Mouse (Mus musculus): ENCODE measurements around the gene Satb2. TPM values are rescaled to one million over a fixed set of nuclear protein-coding genes. Genes with fewer than 3 reads are reported as not detected.
A peak's percentile ranks its signal among the peaks of the same experiment; 100 is the strongest.

Satb2 gene
- polyA plus RNA-seq (2014; fragmentation: Nextera tagmentation; extraction: Ambion mirVana): 1.9 and 2.0 TPM in 2 replicates

GRCm38 (mm10) chr1:56978151-56978700 lies at the start of gene Satb2:
TSS of gene Satb2 (minus strand) at chr1:56978650.
- no peak within 1 kb of the TSS for H3K27ac ChIP-seq (ENCODE audit: low read depth, low read length)
- ATAC-seq (ENCODE audit: low FRiP score): no peak
- no peaks in the 10 kb centered on the region for H3K36me3 ChIP-seq (ENCODE audit: control insufficient read depth, insufficient read depth, low read length)
- peak; percentile 57 for DNase-seq (ENCODE audit: low spot score)
- H3K4me1 ChIP-seq (replicated peaks; ENCODE audit: control insufficient read depth, insufficient read depth, low read length): 0 out of 2 replicates have a peak, but pooled peaks cover 2% of the 10 kb centered on the region
- no peaks in the 10 kb centered on the region for H3K9me3 ChIP-seq (ENCODE audit: control insufficient read depth, low read length)
- H3K9ac ChIP-seq (ENCODE audit: low read depth, low read length): no peak within 1 kb of the TSS
- peak within 1 kb of the TSS; percentile 24 for H3K4me2 ChIP-seq (replicated peaks; ENCODE audit: low read depth, low read length)
- WGBS: under 1% methylated on average over 19 of the region's 19 CpGs
- peaks cover 69% of the 10 kb centered on the region for H3K27me3 ChIP-seq (ENCODE audit: control insufficient read depth, insufficient read depth, low read length)
- peak within 1 kb of the TSS; percentile 20 for H3K4me3 ChIP-seq (ENCODE audit: low read depth, low read length)

- Histone ChIP-seq H3K9ac (ENCODE audit: low read depth, low read length) (no peak overlapping the region), H3K4me2 (replicated peaks; ENCODE audit: low read depth, low read length) (no peak overlapping the region), H3K4me3 (ENCODE audit: low read depth, low read length) (no peak overlapping the region), H3K27me3 (ENCODE audit: control insufficient read depth, insufficient read depth, low read length) (no peaks in the 10 kb centered on the region), H3K4me1 (replicated peaks; ENCODE audit: control insufficient read depth, insufficient read depth, low read length) (no peaks in the 10 kb centered on the region), H3K27ac (ENCODE audit: low read depth, low read length) (no peak overlapping the region), H3K9me3 (ENCODE audit: control insufficient read depth, low read length) (no peaks in the 10 kb centered on the region), H3K36me3 (ENCODE audit: control insufficient read depth, insufficient read depth, low read length) (no peaks in the 10 kb centered on the region)
- DNase-seq (ENCODE audit: low spot score) (no peak), ATAC-seq (ENCODE audit: low FRiP score) (no peak)
Observed at GRCm38 (mm10) chr1:57018941-57019340, 40.5 kb upstream of the Satb2 start.

- H3K4me2 ChIP-seq (replicated peaks; ENCODE audit: low read depth, low read length): no peak overlapping the region
- H3K9ac ChIP-seq (ENCODE audit: low read depth, low read length): no peak overlapping the region
- no peak overlapping the region for H3K4me3 ChIP-seq (ENCODE audit: low read depth, low read length)
- H3K9me3 ChIP-seq (ENCODE audit: control insufficient read depth, low read length): no peaks in the 10 kb centered on the region
- no peaks in the 10 kb centered on the region for H3K27me3 ChIP-seq (ENCODE audit: control insufficient read depth, insufficient read depth, low read length)
- DNase-seq (ENCODE audit: low spot score) (no peak), ATAC-seq (ENCODE audit: low FRiP score) (no peak)
- H3K4me1 ChIP-seq (replicated peaks; ENCODE audit: control insufficient read depth, insufficient read depth, low read length): no peaks in the 10 kb centered on the region
- H3K36me3 ChIP-seq (ENCODE audit: control insufficient read depth, insufficient read depth, low read length): no peaks in the 10 kb centered on the region
- no peak overlapping the region for H3K27ac ChIP-seq (ENCODE audit: low read depth, low read length)
Observed at GRCm38 (mm10) chr1:57013856-57014255, 35.4 kb upstream of the Satb2 start.

GRCm38 (mm10) chr1:57009171-57009570 lies 30.7 kb upstream of the Satb2 start:
- H3K9ac ChIP-seq (ENCODE audit: low read depth, low read length): no peak overlapping the region
- whole genome bisulfite sequencing: 73% methylated on average over 4 of the region's 4 CpGs
- no peak for DNase-seq (ENCODE audit: low spot score)
- no peaks in the 10 kb centered on the region for H3K9me3 ChIP-seq (ENCODE audit: control insufficient read depth, low read length)
- no peaks in the 10 kb centered on the region for H3K36me3 ChIP-seq (ENCODE audit: control insufficient read depth, insufficient read depth, low read length)
- no peak overlapping the region for H3K27ac ChIP-seq (ENCODE audit: low read depth, low read length)
- H3K4me2 ChIP-seq (replicated peaks; ENCODE audit: low read depth, low read length): no peak overlapping the region
- no peak overlapping the region for H3K4me3 ChIP-seq (ENCODE audit: low read depth, low read length)
- H3K27me3 ChIP-seq (ENCODE audit: control insufficient read depth, insufficient read depth, low read length): no peaks in the 10 kb centered on the region
- no peak for ATAC-seq (ENCODE audit: low FRiP score)
- no peaks in the 10 kb centered on the region for H3K4me1 ChIP-seq (replicated peaks; ENCODE audit: control insufficient read depth, insufficient read depth, low read length)

- Histone ChIP-seq H3K4me3 (ENCODE audit: low read depth, low read length) (no peak overlapping the region), H3K27me3 (ENCODE audit: control insufficient read depth, insufficient read depth, low read length) (no peaks in the 10 kb centered on the region), H3K27ac (ENCODE audit: low read depth, low read length) (no peak overlapping the region), H3K4me2 (replicated peaks; ENCODE audit: low read depth, low read length) (no peak overlapping the region), H3K9me3 (ENCODE audit: control insufficient read depth, low read length) (no peaks in the 10 kb centered on the region), H3K4me1 (replicated peaks; ENCODE audit: control insufficient read depth, insufficient read depth, low read length) (no peaks in the 10 kb centered on the region), H3K36me3 (ENCODE audit: control insufficient read depth, insufficient read depth, low read length) (no peaks in the 10 kb centered on the region), H3K9ac (ENCODE audit: low read depth, low read length) (no peak overlapping the region)
- no peak for ATAC-seq (ENCODE audit: low FRiP score)
- DNase-seq (ENCODE audit: low spot score): no peak
- WGBS: 68% methylated on average over 2 of the region's 2 CpGs
Observed at GRCm38 (mm10) chr1:56995041-56995440, 16.6 kb upstream of the Satb2 start.

GRCm38 (mm10) chr1:56992310-56992709 lies 13.9 kb upstream of the Satb2 start:
- ATAC-seq (ENCODE audit: low FRiP score): no peak
- Histone ChIP-seq H3K4me3 (ENCODE audit: low read depth, low read length) (no peak overlapping the region), H3K27ac (ENCODE audit: low read depth, low read length) (no peak overlapping the region), H3K36me3 (ENCODE audit: control insufficient read depth, insufficient read depth, low read length) (no peaks in the 10 kb centered on the region), H3K9ac (ENCODE audit: low read depth, low read length) (no peak overlapping the region), H3K4me2 (replicated peaks; ENCODE audit: low read depth, low read length) (no peak overlapping the region), H3K4me1 (replicated peaks; ENCODE audit: control insufficient read depth, insufficient read depth, low read length) (no peaks in the 10 kb centered on the region), H3K9me3 (ENCODE audit: control insufficient read depth, low read length) (no peaks in the 10 kb centered on the region), H3K27me3 (ENCODE audit: control insufficient read depth, insufficient read depth, low read length) (no peaks in the 10 kb centered on the region)
- no peak for DNase-seq (ENCODE audit: low spot score)
- WGBS: 77% methylated on average over 5 of the region's 5 CpGs

GRCm38 (mm10) chr1:56991613-56992012 lies 13.2 kb upstream of the Satb2 start:
- no peaks in the 10 kb centered on the region for H3K4me1 ChIP-seq (replicated peaks; ENCODE audit: control insufficient read depth, insufficient read depth, low read length)
- no peaks in the 10 kb centered on the region for H3K9me3 ChIP-seq (ENCODE audit: control insufficient read depth, low read length)
- no peak overlapping the region for H3K4me2 ChIP-seq (replicated peaks; ENCODE audit: low read depth, low read length)
- H3K36me3 ChIP-seq (ENCODE audit: control insufficient read depth, insufficient read depth, low read length): no peaks in the 10 kb centered on the region
- no peak overlapping the region for H3K27ac ChIP-seq (ENCODE audit: low read depth, low read length)
- H3K4me3 ChIP-seq (ENCODE audit: low read depth, low read length): no peak overlapping the region
- H3K27me3 ChIP-seq (ENCODE audit: control insufficient read depth, insufficient read depth, low read length): no peaks in the 10 kb centered on the region
- ATAC-seq (ENCODE audit: low FRiP score) (no peak), DNase-seq (ENCODE audit: low spot score) (peak; percentile 13)
- 49% methylated on average over 4 of the region's 4 CpGs for WGBS
- no peak overlapping the region for H3K9ac ChIP-seq (ENCODE audit: low read depth, low read length)

- peak; percentile 27 for DNase-seq (ENCODE audit: low spot score)
- no peak for ATAC-seq (ENCODE audit: low FRiP score)
- no peak overlapping the region for H3K4me3 ChIP-seq (ENCODE audit: low read depth, low read length)
- 4% methylated on average over 14 of the region's 14 CpGs for WGBS
- peaks cover 62% of the 10 kb centered on the region for H3K27me3 ChIP-seq (ENCODE audit: control insufficient read depth, insufficient read depth, low read length)
- H3K9me3 ChIP-seq (ENCODE audit: control insufficient read depth, low read length): no peaks in the 10 kb centered on the region
- 0 out of 2 replicates have a peak, but pooled peaks cover 2% of the 10 kb centered on the region for H3K4me1 ChIP-seq (replicated peaks; ENCODE audit: control insufficient read depth, insufficient read depth, low read length)
- H3K9ac ChIP-seq (ENCODE audit: low read depth, low read length): no peak overlapping the region
- no peak overlapping the region for H3K4me2 ChIP-seq (replicated peaks; ENCODE audit: low read depth, low read length)
- no peaks in the 10 kb centered on the region for H3K36me3 ChIP-seq (ENCODE audit: control insufficient read depth, insufficient read depth, low read length)
- H3K27ac ChIP-seq (ENCODE audit: low read depth, low read length): no peak overlapping the region
Observed at GRCm38 (mm10) chr1:56984483-56984810, 6.0 kb upstream of the Satb2 start.

GRCm38 (mm10) chr1:56983771-56984482 lies 5.5 kb upstream of the Satb2 start:
- ATAC-seq (ENCODE audit: low FRiP score) (no peak), DNase-seq (ENCODE audit: low spot score) (peak; percentile 33)
- H3K9ac ChIP-seq (ENCODE audit: low read depth, low read length): no peak overlapping the region
- H3K4me3 ChIP-seq (ENCODE audit: low read depth, low read length): no peak overlapping the region
- peaks cover 65% of the 10 kb centered on the region for H3K27me3 ChIP-seq (ENCODE audit: control insufficient read depth, insufficient read depth, low read length)
- no peak overlapping the region for H3K4me2 ChIP-seq (replicated peaks; ENCODE audit: low read depth, low read length)
- H3K36me3 ChIP-seq (ENCODE audit: control insufficient read depth, insufficient read depth, low read length): no peaks in the 10 kb centered on the region
- H3K27ac ChIP-seq (ENCODE audit: low read depth, low read length): no peak overlapping the region
- H3K4me1 ChIP-seq (replicated peaks; ENCODE audit: control insufficient read depth, insufficient read depth, low read length): 0 out of 2 replicates have a peak, but pooled peaks cover 2% of the 10 kb centered on the region
- no peaks in the 10 kb centered on the region for H3K9me3 ChIP-seq (ENCODE audit: control insufficient read depth, low read length)
- WGBS: 2% methylated on average over 25 of the region's 25 CpGs

Data from hindbrain, embryonic 11.5 days (tissue).